Mouse (Mus musculus): ENCODE measurements around the gene Gid8.
A peak's percentile ranks its signal among the peaks of the same experiment; 100 is the strongest.
"Not testable (repeated sequence)": the region's sequence is repeated elsewhere in the genome, so short reads cannot be mapped to it uniquely, and the experiment has no call there.

Gid8 gene

GRCm38 (mm10) chr2:180710276-180711155 is 599 bp downstream of the Gid8 start:
- no peak for DNase-seq

DNA sequence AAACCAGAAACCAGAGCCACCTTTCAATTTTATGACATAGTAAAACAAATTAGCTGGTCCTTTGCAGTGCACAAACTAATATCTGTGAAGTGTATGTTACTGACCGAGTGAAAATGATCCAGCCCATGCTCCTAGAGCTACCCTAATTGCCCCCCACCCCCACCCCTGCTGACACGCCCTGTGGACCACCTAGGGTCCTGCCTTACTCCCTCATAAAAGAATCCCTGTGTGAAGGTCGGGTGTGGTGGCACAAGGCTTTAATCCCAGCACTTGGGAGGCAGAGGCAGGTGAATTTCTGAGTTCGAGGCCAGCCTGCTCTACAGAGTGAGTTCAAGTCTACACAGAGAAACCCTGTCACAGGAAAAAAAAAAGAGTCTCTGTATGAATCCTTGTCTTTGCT is 1.6 kb downstream of the Gid8 start:
- no peak for DNase-seq

GRCm38 (mm10) chr2:180712037-180712689 is 2.2 kb downstream of the Gid8 start:
- no peak for DNase-seq

- DNase-seq: not testable (repeated sequence)
Observed at GRCm38 (mm10) chr2:180722748-180723147, 12.8 kb downstream of the Gid8 start.

DNA sequence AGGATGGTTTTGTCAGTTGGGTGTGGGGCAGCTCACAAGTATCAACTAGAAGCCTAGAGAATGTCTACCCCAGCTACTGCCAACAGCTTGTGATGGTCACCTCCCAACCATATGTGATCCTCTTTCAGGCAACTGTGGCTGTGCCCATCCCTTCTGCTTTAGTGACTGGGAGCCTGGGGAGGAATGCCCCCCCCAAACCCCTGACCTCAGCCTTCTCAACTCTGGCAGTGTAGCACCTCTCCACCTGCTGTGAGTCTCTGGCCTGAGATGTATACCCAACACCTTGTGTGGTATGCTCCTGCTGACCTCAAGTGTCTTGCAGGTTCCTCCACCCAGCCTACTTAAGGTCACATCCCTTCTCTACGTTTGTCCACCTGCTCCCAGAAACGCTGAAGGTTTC is 13.9 kb downstream of the Gid8 start:
- no peak for DNase-seq

GRCm38 (mm10) chr2:180724585-180725413 is 14.9 kb downstream of the Gid8 start, which contains the start of gene Slc17a9:
Slc17a9 (plus strand) TSS chr2:180725263.
- DNase-seq: no peak

DNA sequence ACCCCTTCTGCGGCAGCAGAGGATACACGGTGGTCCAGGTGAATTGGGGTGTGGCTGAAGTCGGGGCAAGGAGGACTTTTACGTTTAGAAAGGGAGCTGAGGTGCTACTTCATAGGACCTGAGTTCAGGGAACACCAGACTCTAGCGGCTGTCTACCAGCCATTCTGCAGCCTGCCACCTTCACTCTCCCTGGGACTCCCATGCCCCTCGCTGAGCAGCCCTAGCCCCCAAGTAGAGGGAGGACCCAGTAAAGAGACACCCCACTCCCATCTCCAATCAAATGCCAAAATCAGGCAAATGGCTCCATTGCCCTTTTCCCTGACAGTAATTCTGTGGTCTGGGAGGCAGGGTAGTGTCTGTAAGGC is 15.5 kb downstream of the Gid8 start:
- DNase-seq: no peak

DNA sequence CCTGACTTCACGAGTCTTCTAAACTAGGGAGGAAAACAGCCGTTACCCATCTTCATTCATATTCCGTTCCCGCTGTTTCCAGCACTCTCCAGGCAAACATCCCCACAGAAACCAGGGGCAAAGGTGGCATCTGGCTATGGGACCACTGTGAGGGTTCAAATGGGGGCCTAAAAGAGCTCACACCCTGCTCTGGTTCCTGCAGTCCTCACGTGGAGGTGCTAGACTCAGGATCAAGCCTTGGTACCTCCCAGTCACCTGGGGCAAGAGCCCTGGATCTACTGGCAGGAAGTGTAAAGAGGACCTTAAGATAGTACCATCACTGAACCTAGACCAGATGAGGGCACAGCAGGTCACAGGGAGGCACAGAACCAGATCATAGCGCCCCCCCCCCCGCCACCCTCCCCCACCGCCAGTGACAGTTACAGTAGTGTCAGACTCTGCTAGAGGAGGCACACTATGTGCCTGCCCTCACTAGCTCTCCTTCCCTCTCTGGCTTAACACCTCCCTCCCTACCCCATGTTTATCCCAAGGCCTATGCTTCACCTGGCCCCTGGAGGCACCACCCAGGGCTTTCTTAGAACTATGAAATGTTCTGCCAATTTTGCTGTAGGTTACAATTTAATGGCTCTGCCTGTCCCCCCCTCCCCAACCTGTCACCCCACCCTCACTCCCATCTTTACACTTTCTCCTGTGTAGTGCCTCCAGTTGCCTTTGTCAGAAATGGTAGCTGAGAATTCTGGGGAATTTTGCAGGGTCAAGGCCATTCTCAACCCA is 16.1 kb downstream of the Gid8 start:
- DNase-seq: no peak

GRCm38 (mm10) chr2:180726658-180727442 is 16.9 kb downstream of the Gid8 start:
- DNase-seq: no peak

DNA sequence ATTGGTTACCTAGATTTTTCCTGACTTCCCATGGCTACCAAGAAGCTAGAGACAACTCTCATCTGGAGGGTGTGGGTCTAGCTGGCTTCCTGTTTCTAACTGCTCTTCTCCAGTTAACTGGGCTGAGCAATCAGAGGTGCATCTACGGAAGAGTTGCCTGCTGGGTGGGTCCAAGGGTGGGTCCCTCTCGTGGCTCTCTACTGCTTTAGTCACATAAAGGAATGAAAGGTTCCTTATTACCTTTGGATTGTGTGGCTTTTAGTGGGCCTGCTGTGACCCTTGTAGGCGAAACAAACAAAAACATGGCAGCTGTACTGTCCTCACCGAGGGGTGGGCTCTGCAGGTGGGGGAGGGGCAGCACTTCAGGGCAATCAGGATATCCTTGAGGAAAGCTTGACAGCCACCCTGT is 17.7 kb downstream of the Gid8 start:
- no peak for DNase-seq

DNA sequence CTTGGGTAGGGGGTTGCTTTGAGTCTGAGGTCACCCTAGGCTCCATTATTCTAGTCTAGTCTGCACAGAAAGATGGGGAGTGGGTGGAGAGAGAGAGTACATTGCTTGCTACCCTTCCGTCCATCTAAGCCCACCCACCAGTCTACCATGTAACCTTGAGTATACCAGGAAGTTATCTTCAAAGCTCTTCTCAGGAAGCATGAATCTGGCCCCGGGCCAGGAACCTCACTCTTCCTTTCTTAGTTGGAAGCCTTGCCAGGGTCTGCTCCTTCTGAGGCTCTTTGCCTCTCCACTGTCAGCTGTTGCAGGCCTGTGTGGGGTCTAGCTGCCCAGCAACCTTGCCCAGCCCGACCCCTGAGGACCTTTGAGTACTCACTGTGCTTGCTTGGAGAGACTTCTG is 21.1 kb downstream of the Gid8 start:
- no peak for DNase-seq

DNA sequence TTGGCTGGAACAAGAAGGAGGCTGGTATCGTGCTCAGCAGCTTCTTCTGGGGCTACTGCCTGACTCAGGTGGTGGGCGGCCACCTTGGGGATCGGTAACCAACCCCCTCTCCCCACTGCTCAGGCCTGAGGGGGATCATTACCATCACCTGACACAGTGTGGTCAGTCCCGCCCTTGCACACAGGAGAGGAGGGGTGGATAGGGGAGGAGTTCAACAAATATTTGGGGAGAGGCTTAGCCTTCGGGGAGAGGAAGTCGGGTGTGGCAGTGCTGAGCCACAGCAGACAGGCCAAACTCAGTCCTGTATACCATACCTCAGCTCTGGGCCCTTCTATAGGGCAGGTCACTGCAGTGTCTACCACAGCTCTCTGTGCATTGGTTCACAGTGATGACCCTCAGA is 22.1 kb downstream of the Gid8 start:
- no peak for DNase-seq

DNA sequence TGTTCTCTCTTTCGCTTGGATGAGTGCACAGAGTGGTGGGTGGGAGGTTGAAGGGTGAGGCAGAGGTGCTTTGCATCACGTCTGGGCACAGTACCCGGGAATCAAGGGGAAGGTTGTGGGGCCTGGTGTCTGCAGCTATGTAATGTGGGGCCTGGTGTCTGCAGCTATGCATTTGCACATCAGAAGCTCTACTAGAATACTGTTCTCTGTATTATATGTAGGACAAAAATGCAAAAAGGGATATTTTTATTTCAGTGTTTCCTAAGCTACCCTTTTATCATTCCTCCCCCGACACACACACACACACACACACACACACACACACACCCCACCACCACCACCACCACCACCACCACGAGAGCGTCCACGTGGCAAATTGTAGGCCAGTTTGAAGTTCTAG is 25.3 kb downstream of the Gid8 start:
- peak; percentile 10 for DNase-seq

DNA sequence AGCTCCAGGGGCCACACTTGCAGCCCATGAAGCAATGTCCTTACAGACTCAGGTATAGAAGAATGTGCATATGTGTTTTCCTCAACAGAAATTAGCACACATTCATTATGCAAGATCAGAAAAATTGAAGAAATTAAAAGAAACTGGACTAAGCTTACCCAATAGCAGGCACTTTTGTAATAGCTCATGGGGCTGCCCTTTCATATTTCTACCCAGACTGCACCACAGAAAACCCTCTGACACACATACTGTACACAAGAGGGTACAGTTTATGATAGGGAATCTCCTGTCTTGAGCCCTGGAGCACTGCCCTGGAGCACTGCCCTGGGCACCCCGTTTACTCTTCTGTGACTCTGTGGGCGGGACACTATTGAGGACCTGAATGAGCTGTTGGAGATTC is 28.1 kb downstream of the Gid8 start:
- no peak for DNase-seq

DNA sequence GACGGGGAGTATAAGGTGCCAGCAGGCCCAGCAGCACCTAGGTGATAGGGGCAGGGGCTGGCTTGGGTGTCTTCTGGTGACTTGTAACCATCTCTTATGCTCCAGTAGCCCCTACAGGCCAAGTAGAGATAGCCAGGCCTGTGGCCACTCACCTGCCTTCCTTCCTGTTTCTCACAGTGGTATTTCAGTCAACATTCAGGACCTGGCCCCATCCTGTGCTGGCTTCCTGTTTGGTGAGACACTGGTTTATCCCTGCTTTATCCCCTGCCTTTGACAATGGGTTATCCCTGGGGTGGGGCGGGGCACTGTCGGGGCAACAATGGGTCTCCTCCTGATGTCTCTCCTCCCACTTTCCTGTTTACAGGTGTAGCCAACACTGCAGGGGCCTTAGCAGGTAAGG is 30.4 kb downstream of the Gid8 start:
- no peak for DNase-seq

DNA sequence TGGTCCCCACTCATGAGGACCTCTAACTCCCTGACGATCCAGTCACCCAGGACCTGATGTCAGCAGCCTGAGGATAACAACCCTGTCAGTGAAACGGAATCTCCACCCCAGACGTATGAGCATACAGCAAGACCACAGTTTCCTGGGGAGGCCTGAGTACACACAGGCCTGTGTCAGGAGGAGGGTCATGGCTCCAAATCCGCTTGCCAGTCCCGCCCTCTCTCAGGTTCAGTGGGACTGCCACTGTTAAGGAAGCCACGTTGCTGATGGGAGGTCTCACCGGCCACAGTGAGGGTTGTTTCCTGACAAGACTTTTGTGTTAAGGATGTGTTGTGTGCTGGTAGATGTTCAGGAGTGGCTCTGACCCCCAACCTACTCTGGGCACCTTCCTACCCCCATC is 31.5 kb downstream of the Gid8 start:
- no peak for DNase-seq

GRCm38 (mm10) chr2:180742820-180743219 is 32.9 kb downstream of the Gid8 start:
- DNase-seq: no peak

GRCm38 (mm10) chr2:180743321-180743720 is 33.4 kb downstream of the Gid8 start:
- DNase-seq: no peak

GRCm38 (mm10) chr2:180745248-180745927 is 35.5 kb downstream of the Gid8 start:
- DNase-seq: peak; percentile 79

- no peak for DNase-seq
Observed at GRCm38 (mm10) chr2:180746569-180747192, 36.8 kb downstream of the Gid8 start.

DNA sequence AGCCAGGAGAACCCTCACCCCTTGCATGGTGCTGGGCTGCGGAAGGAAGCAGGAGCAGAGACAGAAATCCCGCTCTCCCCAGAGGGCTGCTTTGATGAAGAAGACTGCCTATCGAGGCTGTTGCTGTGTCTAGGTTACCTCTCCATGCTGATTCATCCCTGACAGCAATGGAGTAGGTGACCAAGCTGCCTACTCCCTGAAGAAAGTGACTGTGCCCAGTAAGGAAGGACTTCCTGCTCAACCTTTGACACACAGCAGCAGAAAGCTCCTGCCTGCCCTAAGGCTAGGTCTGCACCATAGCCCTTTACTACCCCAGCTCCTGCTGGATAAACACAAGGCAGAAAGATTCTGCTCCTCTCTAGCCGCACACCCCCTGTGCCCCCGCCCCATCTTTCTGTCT is 39.0 kb downstream of the Gid8 start:
- no peak for DNase-seq

All from right cerebral cortex, postnatal 25 days (tissue).